Mouse (Mus musculus) bone marrow, adult 2 months (tissue): ENCODE measurements around the gene Itgae. TPM values are rescaled to one million over a fixed set of nuclear protein-coding genes. Genes with fewer than 3 reads are reported as not detected.

Experiments used
- H3K27ac ChIP-seq: fragments of 200-500 bp; 2 replicates; pipeline ENCODE4 v1.5.1; 2012; ENCODE audit warnings: low read depth, mild to moderate bottlenecking, control low read depth, inconsistent platforms, low read length; ENCODE audit not compliant: control insufficient read depth, poor library complexity, insufficient read depth
- H3K4me1 ChIP-seq: fragments of 200-500 bp; 2 replicates; pipeline ENCODE4 v1.6.1; 2011; ENCODE audit warnings: low read length; ENCODE audit not compliant: control insufficient read depth, insufficient read depth
- H3K4me3 ChIP-seq: fragments of 200-500 bp; replicated peaks from 2 replicates; pipeline ENCODE3; 2011; ENCODE audit warnings: mild to moderate bottlenecking, low read depth, low read length, control low read depth; ENCODE audit not compliant: control insufficient read depth
- CTCF ChIP-seq: fragments of 200-500 bp; IDR thresholded peaks from 2 replicates; pipeline ENCODE4 v1.5.1; 2011; ENCODE audit warnings: low read length, control low read depth; ENCODE audit not compliant: control insufficient read depth, insufficient read depth
- POLR2A ChIP-seq: fragments of 200-500 bp; IDR thresholded peaks from 2 replicates; pipeline ENCODE4 v1.6.1; 2011; ENCODE audit warnings: low read depth, mild to moderate bottlenecking, control low read depth, low read length, borderline replicate concordance; ENCODE audit not compliant: control insufficient read depth
- WGBS: fragments of 180-500 bp; shearing (Covaris S2); methylation state at CpG from one replicate; pipeline ENCODE4 v1.1.7; 2018; 5-methylcytosine and 5-hydroxymethylcytosine counted together
- polyA plus RNA-seq: library from polyadenylated mRNA; stranded (reverse); fragments of >200 nt; gene quantifications from 2 replicates; pipeline ENCODE4 v1.2.4, GENCODE M21; 2011; ENCODE audit warnings: low replicate concordance; ENCODE audit not compliant: missing spikeins, insufficient read depth, insufficient read length

The Itgae gene
- polyA plus RNA-seq, 1 experiment: 1.2 TPM

DNA sequence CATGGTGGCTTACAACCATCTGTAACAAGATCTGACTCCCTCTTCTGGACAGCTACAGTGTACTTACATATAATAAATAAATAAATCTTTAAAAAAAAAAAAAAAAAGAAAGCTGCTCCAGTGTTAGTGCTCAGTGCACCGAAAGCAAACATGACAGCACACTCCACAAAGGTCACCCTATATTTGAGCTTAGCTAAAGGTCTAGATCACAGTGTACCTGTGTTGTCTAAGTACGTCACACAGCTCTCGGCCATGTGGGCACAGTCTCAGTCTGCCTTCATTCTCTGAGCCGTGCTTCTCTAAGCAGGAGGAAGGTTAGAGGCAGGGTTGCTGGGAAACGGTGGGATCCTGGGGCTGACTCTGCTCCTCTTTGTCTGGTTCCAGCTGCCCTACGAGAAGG is 36.1 kb downstream of the Itgae start:
- H3K4me1 ChIP-seq: no peaks in the 10 kb centered on the region
- WGBS: 92% methylated on average over 6 of the region's 6 CpGs
- TF ChIP-seq POLR2A: no peak
- TF ChIP-seq CTCF: no peak
- no peak overlapping the region for H3K27ac ChIP-seq
- no peak overlapping the region for H3K4me3 ChIP-seq

GRCm38 (mm10) chr11:73131020-73131419 is 40.6 kb downstream of the Itgae start:
- TF ChIP-seq POLR2A (no peak), CTCF (peak; percentile 48; the same call in 1 of the 2 replicates)
- H3K4me3 ChIP-seq: no peak overlapping the region
- no peaks in the 10 kb centered on the region; the same call in 1 of the 2 replicates for H3K4me1 ChIP-seq
- H3K27ac ChIP-seq: no peak overlapping the region
- WGBS: 23% methylated on average over 7 of the region's 7 CpGs

- WGBS: 32% methylated on average over 6 of the region's 6 CpGs
- TF ChIP-seq CTCF (no peak), POLR2A (no peak)
- no peaks in the 10 kb centered on the region; the same call in 1 of the 2 replicates for H3K4me1 ChIP-seq
Measured at GRCm38 (mm10) chr11:73132999-73133398, 42.6 kb downstream of the Itgae start.

GRCm38 (mm10) chr11:73134222-73134621 is 43.8 kb downstream of the Itgae start:
- no peaks in the 10 kb centered on the region; the same call in none of the 2 replicates for H3K4me1 ChIP-seq
- no peak overlapping the region for H3K4me3 ChIP-seq
- H3K27ac ChIP-seq: no peak overlapping the region
- WGBS: 81% methylated on average over 5 of the region's 5 CpGs
- TF ChIP-seq POLR2A (no peak), CTCF (no peak)

More at GRCm38 (mm10) chr11:73132999-73133398, 42.6 kb downstream of the Itgae start:
- Histone ChIP-seq H3K27ac (no peak overlapping the region), H3K4me3 (no peak overlapping the region)

- TF ChIP-seq POLR2A (no peak), CTCF (no peak)
- Histone ChIP-seq H3K27ac (no peak overlapping the region), H3K4me1 (no peaks in the 10 kb centered on the region; the same call in none of the 2 replicates), H3K4me3 (peak overlapping the region; percentile 95)
- whole genome bisulfite sequencing: 28% methylated on average over 6 of the region's 6 CpGs
Measured at GRCm38 (mm10) chr11:73136587-73136986, 46.2 kb downstream of the Itgae start.

- Histone ChIP-seq H3K4me1 (no peaks in the 10 kb centered on the region; the same call in none of the 2 replicates), H3K4me3 (peak overlapping the region; percentile 95), H3K27ac (0 out of 2 replicates have a peak overlapping the region, but pooled peaks have one; percentile 66)
- 4% methylated on average over 11 of the region's 11 CpGs for WGBS
- TF ChIP-seq POLR2A (no peak), CTCF (no peak)
Measured at GRCm38 (mm10) chr11:73137116-73137515, 46.7 kb downstream of the Itgae start.

DNA sequence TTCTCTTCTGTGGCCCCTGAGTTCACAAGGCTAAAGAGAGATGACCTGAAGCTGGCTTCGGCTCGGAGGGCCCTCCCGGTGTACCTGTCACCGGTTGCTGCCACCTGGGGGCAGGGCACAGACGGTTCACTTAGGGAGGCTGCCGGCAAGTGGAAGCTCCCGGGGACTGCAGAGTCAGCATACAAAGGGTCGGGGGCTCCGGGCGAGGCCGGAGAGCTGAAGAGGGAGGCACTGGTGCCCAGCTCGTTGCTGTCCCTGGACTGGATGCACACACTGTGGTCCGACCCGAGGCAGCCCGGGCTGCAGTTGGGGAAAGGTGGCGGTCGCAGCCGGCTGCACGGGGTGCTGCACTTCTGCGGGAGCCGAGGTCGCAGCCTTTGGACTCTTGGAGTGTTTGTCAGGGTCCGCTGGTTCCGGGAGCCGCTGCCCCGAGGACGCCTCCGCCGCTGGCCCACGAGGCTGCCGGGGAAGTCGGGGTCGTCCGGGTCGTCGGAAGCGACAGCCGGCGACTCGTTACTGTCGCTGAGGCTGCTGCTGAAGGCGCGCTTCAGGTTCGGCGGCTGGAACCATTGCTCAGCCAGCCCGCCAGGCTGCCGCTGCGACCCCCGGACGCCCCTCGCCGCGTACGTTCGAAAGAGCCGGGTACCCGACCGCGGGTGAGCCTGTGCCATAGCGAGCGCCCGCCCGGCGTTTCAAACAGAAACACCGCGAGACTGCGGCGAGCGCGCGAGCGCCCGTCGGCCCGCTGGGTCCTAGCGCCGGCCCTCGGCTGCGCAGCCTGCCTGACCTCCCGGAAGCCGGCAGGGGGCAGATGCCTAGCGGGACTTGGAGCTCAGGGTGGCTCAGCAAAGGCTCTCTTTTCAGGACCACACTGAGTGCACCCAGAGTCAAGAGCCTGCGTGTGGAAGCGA is 47.5 kb downstream of the Itgae start, which contains the start of gene Haspin:
TSS of gene Haspin (minus strand) at position 704 of the 911 bp plus-strand sequence.
- H3K27ac ChIP-seq: peak within 1 kb of the TSS; percentile 66; the same call in 1 of the 2 replicates

DNA sequence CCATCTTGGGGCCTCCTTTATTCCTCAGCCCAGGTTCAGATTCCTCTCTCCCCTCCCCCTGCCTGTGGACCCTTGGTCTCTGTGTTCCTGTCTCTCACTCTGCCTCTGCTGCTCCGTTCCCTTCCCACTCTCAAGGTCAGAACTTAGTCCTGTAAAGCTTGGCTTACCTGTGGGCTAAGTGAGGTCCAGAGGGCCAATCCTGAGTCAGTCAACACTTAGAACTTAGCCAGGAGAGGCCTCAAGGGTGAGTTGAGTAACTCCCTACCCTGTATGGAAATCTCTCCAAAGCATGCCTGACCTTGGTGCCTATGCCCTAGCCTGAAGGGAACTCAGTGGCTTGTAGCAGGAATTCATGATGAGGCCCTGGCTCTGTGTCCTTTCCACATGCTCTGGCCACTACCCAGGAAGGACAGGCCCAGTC is 53.9 kb downstream of the Itgae start:
- Histone ChIP-seq H3K4me3 (no peak overlapping the region), H3K27ac (no peak overlapping the region), H3K4me1 (no peaks in the 10 kb centered on the region)
- 75% methylated on average over 1 of the region's 1 CpGs for WGBS
- TF ChIP-seq POLR2A: no peak
- TF ChIP-seq CTCF: no peak

More for the DNA sequence above, 47.5 kb downstream of the Itgae start, which contains the start of gene Haspin:
- under 1% methylated on average over 84 of the region's 84 CpGs for WGBS
- TF ChIP-seq CTCF (peak; percentile 91), POLR2A (peak; percentile 89; the same call in 1 of the 2 replicates)
- peak within 1 kb of the TSS; percentile 95 for H3K4me3 ChIP-seq
- H3K4me1 ChIP-seq: no peaks in the 10 kb centered on the region; the same call in none of the 2 replicates
